Mouse (Mus musculus) megakaryocyte, embryonic 14.5 days (primary cell): ENCODE results near the gene Clpb.

ENCODE experiments used
- FLI1 ChIP-seq: IDR thresholded peaks from 2 replicates; pipeline ENCODE4 v1.6.1; 2012; ENCODE audit warnings: low read length, inconsistent platforms, mixed read lengths
- GATA1 ChIP-seq: IDR thresholded peaks from 3 replicates; pipeline ENCODE4 v1.6.1; 2012; ENCODE audit warnings: mixed read lengths, low read length, inconsistent platforms, borderline replicate concordance

DNA sequence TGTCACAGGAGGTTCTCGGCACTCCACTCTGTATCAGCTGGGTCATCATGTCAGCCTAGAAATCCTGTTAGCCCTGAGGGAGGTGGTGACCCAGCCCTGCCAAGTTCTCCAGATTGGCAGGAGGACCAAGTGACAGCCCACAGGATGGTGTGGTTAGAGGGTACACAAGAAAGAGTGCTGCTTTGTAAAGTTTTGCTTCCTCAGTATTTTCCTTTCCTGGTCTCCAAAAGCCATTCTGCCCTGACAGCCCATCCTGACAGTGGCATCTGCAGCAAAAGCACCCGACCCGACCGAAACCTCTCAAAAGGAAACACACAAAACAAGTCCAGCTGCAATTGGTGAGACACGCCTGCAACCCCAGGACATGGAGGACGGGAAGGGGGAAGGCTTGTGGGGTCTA lies 180.8 kb downstream of the Clpb start:
- TF ChIP-seq FLI1, result no peak
- TF ChIP-seq GATA1, result no peak
